Mouse (Mus musculus): ENCODE measurements around the gene Lifr. TPM values are rescaled to one million over a fixed set of nuclear protein-coding genes. Genes with fewer than 3 reads are reported as not detected.

Lifr gene
- total and polyA plus RNA-seq, 2 experiments from 2014 or later: 14.9 to 24.0 TPM

GRCm38 (mm10) chr15:7203606-7204330, 113.4 kb downstream of the Lifr start:
- no peaks in the 10 kb centered on the region for H3K9me3 ChIP-seq (replicated peaks; ENCODE audit: control insufficient read depth, low read length)
- no peaks in the 10 kb centered on the region for H3K36me3 ChIP-seq (replicated peaks; ENCODE audit: control insufficient read depth, insufficient read depth, low read length)
- H3K4me2 ChIP-seq (ENCODE audit: low read depth, low read length): peak overlapping the region; percentile 7; the same call in 1 of the 2 replicates
- H3K4me1 ChIP-seq (ENCODE audit: control insufficient read depth, insufficient read depth): peaks cover 57% of the 10 kb centered on the region
- no peak overlapping the region for H3K4me3 ChIP-seq (ENCODE audit: low read depth, low read length)
- TF ChIP-seq EP300 (IDR thresholded peaks at IDR 0.05; ENCODE audit: low read depth): 0 out of 2 replicates have a peak, but pooled peaks have one; percentile 31
- no peak for TF ChIP-seq CTCF (IDR thresholded peaks at IDR 0.05; ENCODE audit: low read depth)
- ATAC-seq (ENCODE audit: insufficient read depth, low read depth): peak; percentile 42; the same call in 1 of the 2 replicates
- WGBS: 45% methylated on average over 9 of the region's 9 CpGs
- H3K9ac ChIP-seq (replicated peaks; ENCODE audit: low read depth, low read length): no peak overlapping the region
- peak; percentile 65 for DNase-seq (ENCODE audit: low spot score)
- no peaks in the 10 kb centered on the region for H3K27me3 ChIP-seq (ENCODE audit: control insufficient read depth, insufficient read depth, low read length)
- peak overlapping the region; percentile 69 for H3K27ac ChIP-seq (ENCODE audit: low read depth)

DNA sequence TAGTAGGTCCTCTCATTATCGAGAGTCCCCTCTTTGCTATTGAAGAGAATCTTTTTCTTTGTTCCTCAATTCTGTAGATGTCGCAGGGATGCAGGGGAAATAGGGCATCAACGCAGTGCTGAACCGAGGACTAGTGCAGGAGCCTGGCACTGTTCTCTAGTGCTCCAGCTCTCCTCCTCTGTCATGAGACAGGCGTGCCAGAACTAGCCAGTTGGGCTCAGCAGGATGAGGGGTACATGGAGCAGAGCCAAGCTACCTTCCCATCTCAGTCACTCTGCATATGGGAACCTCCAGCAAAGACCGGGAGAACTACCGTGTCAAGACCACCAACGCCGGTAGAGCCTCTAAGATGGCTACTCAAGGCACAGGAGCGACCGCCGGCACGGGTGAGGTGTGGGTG, 114.5 kb downstream of the Lifr start:
- Histone ChIP-seq H3K27me3 (ENCODE audit: control insufficient read depth, insufficient read depth, low read length) (no peaks in the 10 kb centered on the region), H3K27ac (ENCODE audit: low read depth) (no peak overlapping the region; the same call in 1 of the 2 replicates), H3K4me3 (ENCODE audit: low read depth, low read length) (no peak overlapping the region), H3K4me2 (ENCODE audit: low read depth, low read length) (no peak overlapping the region), H3K9ac (replicated peaks; ENCODE audit: low read depth, low read length) (no peak overlapping the region), H3K36me3 (replicated peaks; ENCODE audit: control insufficient read depth, insufficient read depth, low read length) (no peaks in the 10 kb centered on the region), H3K9me3 (replicated peaks; ENCODE audit: control insufficient read depth, low read length) (no peaks in the 10 kb centered on the region), H3K4me1 (ENCODE audit: control insufficient read depth, insufficient read depth) (peaks cover 57% of the 10 kb centered on the region)
- WGBS: 82% methylated on average over 13 of the region's 13 CpGs
- no peak for DNase-seq (ENCODE audit: low spot score)
- no peak for ATAC-seq (ENCODE audit: insufficient read depth, low read depth)
- TF ChIP-seq EP300 (IDR thresholded peaks at IDR 0.05; ENCODE audit: low read depth) (no peak), CTCF (IDR thresholded peaks at IDR 0.05; ENCODE audit: low read depth) (no peak)

DNA sequence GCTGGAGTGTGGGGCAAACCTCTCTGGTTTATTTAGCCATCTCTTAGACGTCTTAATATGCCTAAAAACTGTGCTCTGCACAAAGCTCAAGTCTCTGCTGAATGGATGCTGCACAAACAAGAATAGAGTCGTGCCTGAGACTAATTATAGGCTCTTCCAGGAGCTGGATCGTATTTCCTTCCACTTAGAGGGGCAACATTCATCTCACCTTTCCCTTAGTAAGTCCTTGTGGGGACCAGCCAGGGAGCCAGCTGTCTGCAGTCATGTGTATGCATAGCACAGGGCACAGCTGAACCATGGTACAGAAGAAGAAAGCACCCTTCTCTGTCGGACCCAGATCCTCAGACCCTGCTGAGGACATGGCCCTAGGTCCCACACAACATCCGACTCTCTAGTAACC, 115.7 kb downstream of the Lifr start:
- ATAC-seq (ENCODE audit: insufficient read depth, low read depth): peak; percentile 31
- peak overlapping the region; percentile 67 for H3K27ac ChIP-seq (ENCODE audit: low read depth)
- WGBS: 27% methylated on average over 5 of the region's 5 CpGs

GRCm38 (mm10) chr15:7207292-7207691, 116.9 kb downstream of the Lifr start:
- H3K36me3 ChIP-seq (replicated peaks; ENCODE audit: control insufficient read depth, insufficient read depth, low read length): no peaks in the 10 kb centered on the region
- no peak for ATAC-seq (ENCODE audit: insufficient read depth, low read depth)
- 86% methylated on average over 7 of the region's 7 CpGs for WGBS
- no peak overlapping the region for H3K4me3 ChIP-seq (ENCODE audit: low read depth, low read length)
- H3K4me1 ChIP-seq (ENCODE audit: control insufficient read depth, insufficient read depth): peaks cover 42% of the 10 kb centered on the region
- DNase-seq (ENCODE audit: low spot score): no peak
- H3K27ac ChIP-seq (ENCODE audit: low read depth): no peak overlapping the region
- H3K4me2 ChIP-seq (ENCODE audit: low read depth, low read length): no peak overlapping the region
- no peaks in the 10 kb centered on the region for H3K9me3 ChIP-seq (replicated peaks; ENCODE audit: control insufficient read depth, low read length)
- no peaks in the 10 kb centered on the region for H3K27me3 ChIP-seq (ENCODE audit: control insufficient read depth, insufficient read depth, low read length)
- no peak overlapping the region for H3K9ac ChIP-seq (replicated peaks; ENCODE audit: low read depth, low read length)
- TF ChIP-seq EP300 (IDR thresholded peaks at IDR 0.05; ENCODE audit: low read depth) (no peak), CTCF (IDR thresholded peaks at IDR 0.05; ENCODE audit: low read depth) (no peak)

More for the DNA sequence above, 115.7 kb downstream of the Lifr start:
- H3K27me3 ChIP-seq (ENCODE audit: control insufficient read depth, insufficient read depth, low read length): no peaks in the 10 kb centered on the region
- H3K4me1 ChIP-seq (ENCODE audit: control insufficient read depth, insufficient read depth): peaks cover 54% of the 10 kb centered on the region
- no peak overlapping the region for H3K4me2 ChIP-seq (ENCODE audit: low read depth, low read length)
- peak; percentile 60 for DNase-seq (ENCODE audit: low spot score)
- TF ChIP-seq EP300 (IDR thresholded peaks at IDR 0.05; ENCODE audit: low read depth): no peak
- TF ChIP-seq CTCF (IDR thresholded peaks at IDR 0.05; ENCODE audit: low read depth): no peak
- H3K4me3 ChIP-seq (ENCODE audit: low read depth, low read length): no peak overlapping the region
- no peaks in the 10 kb centered on the region for H3K36me3 ChIP-seq (replicated peaks; ENCODE audit: control insufficient read depth, insufficient read depth, low read length)
- no peak overlapping the region for H3K9ac ChIP-seq (replicated peaks; ENCODE audit: low read depth, low read length)
- no peaks in the 10 kb centered on the region for H3K9me3 ChIP-seq (replicated peaks; ENCODE audit: control insufficient read depth, low read length)

DNA sequence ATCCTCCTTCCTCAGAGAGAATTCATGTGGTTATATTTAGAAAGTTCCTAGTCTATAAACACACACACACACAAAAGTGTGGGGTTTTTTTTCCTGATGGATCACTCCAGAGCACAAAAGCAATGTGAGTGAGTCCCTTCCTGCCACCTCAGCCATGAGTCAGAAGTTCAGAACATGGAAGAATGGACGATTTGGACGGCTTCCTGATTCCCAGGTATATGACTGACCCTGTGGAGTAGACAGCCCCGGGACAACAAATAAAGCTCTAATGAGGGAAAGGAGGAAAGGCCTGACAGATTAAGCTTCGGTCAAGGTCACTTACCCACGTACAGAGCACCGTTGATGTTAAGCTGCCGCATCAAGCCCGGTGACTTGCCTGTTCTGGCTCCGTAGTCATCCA, 117.8 kb downstream of the Lifr start:
- no peaks in the 10 kb centered on the region for H3K36me3 ChIP-seq (replicated peaks; ENCODE audit: control insufficient read depth, insufficient read depth, low read length)
- peaks cover 36% of the 10 kb centered on the region for H3K4me1 ChIP-seq (ENCODE audit: control insufficient read depth, insufficient read depth)
- 46% methylated on average over 9 of the region's 9 CpGs for WGBS
- ATAC-seq (ENCODE audit: insufficient read depth, low read depth): no peak
- no peak overlapping the region for H3K4me3 ChIP-seq (ENCODE audit: low read depth, low read length)
- H3K27ac ChIP-seq (ENCODE audit: low read depth): peak overlapping the region; percentile 38; the same call in 1 of the 2 replicates
- no peaks in the 10 kb centered on the region for H3K9me3 ChIP-seq (replicated peaks; ENCODE audit: control insufficient read depth, low read length)
- no peak overlapping the region for H3K4me2 ChIP-seq (ENCODE audit: low read depth, low read length)
- no peaks in the 10 kb centered on the region for H3K27me3 ChIP-seq (ENCODE audit: control insufficient read depth, insufficient read depth, low read length)
- no peak for DNase-seq (ENCODE audit: low spot score)
- TF ChIP-seq CTCF (IDR thresholded peaks at IDR 0.05; ENCODE audit: low read depth) (no peak), EP300 (IDR thresholded peaks at IDR 0.05; ENCODE audit: low read depth) (no peak)
- no peak overlapping the region for H3K9ac ChIP-seq (replicated peaks; ENCODE audit: low read depth, low read length)
